Mouse (Mus musculus) gonadal fat pad, adult 2 months (tissue): ENCODE data around the gene Btbd18. TPM values are rescaled to one million over a fixed set of nuclear protein-coding genes. Genes with fewer than 3 reads are reported as not detected.
"Not testable (repeated sequence)": the region's sequence is repeated elsewhere in the genome, so short reads cannot be mapped to it uniquely, and the experiment has no call there.

Experiments used
- DNase-seq: peaks from one replicate; pipeline ENCODE4 v3.0.0-alpha.2; 2012; ENCODE audit warnings: low read depth
- polyA plus RNA-seq: library from polyadenylated mRNA; depleted of rRNA; stranded (reverse); fragments of >200 nt; gene quantifications from 2 replicates; pipeline ENCODE4 v1.2.3, GENCODE M21; 2012

Gene Btbd18
- polyA plus RNA-seq, 1 experiment = not detected

DNA sequence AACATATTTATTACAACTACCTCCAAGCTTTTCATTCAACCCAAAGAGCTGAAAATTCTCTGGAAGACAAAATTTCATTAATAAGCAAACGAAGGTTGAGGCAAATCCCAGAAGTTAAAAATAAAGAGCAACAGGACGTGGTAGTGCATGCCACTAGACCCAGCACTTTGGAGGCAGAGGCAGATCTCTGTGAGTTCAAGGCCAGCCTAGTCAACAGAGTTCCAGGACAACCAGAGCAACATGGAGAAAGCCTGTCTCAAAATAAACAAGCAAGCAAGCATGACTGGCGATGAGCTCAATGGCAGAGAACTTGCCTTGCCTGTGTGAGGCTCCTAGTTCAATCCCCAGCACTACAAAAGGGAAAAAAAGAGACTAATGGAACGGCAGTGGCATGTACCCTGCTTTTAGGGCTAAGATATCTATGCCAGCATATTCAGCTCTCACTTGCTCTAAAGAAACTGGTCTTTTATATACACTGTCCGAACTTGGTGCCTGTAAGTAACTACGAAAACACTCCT lies 11.8 kb upstream of the Btbd18 start:
- DNase-seq = no peak

DNA sequence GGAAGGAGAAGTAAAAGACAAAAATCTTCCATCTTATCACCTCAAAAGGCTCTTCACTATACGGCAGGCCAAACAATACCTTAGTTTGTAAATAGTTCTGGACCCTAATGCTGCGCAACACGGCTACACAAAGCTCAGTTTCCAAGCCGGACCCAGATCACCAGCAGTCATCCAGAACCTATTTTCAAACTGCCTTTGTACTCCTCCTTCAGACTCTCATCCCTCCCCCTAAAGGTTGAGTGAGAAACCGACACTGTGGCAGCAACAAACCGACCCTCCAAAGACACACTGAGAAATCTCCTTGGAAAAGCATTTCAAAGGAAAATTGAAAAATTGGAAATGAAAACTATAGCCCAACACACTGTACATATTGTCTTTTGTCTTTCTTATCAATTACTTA lies 10.5 kb upstream of the Btbd18 start:
- no peak for DNase-seq

DNA sequence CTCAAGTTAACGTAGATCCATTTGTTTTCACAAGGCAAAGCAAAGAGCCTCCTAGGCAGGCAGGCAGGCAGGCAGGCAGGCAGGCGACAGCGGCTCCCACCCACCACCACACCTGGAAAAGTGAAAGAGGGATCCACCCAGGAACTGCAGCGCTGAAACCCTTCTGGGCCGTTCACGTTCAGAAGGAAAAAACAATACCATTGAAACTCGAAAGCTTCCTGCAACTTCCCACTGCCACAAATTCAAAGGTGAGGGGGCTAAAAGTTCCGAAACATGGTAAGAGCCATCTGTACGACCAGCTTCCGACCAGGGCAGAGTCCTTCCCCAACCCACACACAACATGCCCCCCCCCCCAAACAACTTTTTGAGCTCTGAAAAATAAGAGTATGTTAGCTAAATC lies 9.2 kb upstream of the Btbd18 start:
- DNase-seq = no peak

DNA sequence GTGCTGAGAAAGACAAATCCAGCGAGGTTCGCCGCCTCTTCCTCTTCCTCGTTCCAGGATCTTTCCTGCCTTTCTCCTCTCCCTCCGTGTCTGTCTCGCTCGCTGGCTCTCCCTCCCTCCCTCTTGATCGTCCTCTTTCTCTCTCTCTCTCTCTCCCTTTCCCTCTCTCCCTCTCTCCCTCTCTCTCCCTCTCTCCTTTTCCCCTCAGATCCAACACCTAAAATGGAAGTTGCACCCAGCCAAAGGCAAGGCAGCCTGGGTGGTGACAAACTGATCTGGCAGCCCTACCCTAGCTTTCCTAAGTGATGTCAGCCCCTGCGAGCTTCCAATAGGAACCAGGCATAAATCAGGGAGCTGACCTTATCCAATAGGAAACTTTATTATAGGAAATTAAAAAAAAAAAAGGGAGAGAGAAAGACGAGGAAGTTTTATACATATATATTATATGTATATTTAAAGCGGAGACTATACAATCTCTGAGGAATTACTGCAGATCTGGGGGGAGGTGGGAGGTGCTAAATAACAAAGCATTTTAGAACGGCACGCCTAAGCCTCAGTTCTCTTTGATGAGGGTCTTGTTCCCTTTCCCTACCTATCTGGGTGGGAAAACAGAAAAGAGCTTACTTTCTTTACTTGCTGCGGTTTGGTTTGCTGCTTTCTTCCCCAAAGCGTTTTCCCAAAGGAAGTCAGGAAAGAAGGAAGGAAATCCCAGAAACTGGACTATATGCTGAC lies 8.2 kb upstream of the Btbd18 start, which contains the start of gene Ctnnd1:
TSS of gene Ctnnd1 (minus strand) at position 302 of the 732 bp plus-strand sequence.
- DNase-seq = no peak

DNA sequence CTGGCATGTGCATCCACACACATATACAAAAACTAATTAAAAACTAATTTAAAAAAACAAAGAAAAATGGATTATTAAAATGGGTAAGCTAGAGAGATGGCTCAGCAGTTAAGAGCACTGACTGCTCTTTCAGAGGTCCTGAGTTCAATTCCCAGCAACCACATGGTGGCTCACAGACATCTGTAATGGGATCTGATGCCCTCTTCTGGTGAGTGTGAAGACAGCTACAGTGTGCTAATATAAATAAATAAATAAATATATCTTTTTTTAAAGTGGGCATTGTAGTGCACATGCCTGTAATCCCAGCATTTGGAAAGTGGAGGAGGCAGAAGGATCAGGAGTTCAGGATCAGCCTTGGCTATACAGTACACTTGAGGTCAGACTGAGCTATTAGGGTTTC lies 5.5 kb upstream of the Btbd18 start:
- DNase-seq = no peak

DNA sequence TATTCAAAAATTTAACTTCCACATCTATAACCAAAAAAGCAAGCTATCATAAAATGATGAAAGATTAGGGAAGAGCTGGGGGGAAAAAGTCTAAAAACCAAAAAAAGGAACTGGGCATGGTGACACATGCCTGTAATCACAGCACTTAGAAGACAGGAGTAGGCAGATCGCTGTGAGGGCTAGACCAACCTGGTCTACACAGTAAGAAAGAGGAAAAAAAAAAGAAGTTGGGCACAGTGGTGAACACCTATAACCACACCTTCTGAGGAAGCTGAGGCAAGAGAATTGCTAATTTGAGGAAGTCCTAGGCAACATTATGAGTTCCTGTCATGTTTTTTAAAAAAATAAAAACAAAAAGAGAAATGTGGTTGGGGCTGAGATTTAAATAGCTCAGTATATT lies 3.0 kb upstream of the Btbd18 start:
- DNase-seq = no peak

DNA sequence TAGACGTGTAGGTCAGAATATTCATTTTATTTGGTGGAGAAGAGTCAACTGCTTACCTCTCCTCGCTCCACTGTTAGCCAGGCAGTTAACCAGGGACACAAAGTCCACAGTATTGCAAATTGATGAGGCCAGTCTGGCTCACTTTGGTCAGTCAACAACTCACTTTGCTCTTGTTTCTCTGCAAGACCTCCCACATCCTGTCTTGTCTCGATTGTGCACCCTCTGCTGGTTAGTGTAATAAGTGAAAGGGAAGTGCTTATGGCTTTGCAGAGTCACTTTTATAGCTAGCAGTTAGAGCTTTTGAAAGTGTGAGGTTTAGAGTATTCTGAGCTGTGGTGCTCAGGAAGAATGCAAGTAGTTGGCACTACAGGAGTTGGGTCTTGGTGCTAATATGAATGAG lies 1.4 kb downstream of the Btbd18 start:
- DNase-seq = no peak

DNA sequence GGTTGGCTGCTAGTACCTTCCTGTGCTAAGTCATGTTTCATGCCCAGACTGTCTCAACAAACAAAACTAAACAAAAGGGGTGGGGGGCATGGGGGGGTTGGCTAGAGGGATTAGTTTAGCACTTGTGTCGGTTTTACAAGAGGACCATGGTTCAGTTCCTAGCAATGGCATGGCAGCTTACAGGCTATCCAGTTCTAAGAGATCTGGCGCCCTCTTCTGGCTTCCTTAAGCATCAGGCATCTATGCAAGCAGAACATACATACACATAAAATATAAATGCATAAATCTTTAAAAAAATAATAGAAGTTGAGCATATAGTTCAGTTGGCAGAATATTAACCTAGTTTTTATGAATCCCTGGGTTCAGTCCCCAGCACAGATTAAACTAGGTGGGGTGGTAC lies 4.0 kb downstream of the Btbd18 start:
- no peak for DNase-seq

DNA sequence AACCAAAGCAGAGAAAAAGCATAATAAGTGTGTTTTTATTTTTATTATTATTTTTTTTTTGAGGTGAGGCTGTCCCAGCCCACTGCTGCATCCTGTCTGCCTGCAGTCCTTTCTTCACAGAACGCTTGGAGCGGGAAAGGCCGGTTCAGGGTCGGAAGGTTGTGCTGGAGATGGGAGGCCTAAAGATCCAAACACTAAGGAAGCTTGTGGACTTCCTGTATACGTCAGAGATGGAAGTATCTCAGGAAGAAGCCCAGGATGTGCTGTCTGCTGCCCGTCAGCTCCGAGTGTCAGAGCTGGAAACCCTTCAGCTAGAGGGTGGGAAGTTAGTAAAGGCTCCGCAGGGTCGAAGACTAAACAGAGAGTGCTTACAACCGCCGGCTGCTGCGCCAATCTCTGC lies 7.2 kb downstream of the Btbd18 start:
- no peak for DNase-seq

DNA sequence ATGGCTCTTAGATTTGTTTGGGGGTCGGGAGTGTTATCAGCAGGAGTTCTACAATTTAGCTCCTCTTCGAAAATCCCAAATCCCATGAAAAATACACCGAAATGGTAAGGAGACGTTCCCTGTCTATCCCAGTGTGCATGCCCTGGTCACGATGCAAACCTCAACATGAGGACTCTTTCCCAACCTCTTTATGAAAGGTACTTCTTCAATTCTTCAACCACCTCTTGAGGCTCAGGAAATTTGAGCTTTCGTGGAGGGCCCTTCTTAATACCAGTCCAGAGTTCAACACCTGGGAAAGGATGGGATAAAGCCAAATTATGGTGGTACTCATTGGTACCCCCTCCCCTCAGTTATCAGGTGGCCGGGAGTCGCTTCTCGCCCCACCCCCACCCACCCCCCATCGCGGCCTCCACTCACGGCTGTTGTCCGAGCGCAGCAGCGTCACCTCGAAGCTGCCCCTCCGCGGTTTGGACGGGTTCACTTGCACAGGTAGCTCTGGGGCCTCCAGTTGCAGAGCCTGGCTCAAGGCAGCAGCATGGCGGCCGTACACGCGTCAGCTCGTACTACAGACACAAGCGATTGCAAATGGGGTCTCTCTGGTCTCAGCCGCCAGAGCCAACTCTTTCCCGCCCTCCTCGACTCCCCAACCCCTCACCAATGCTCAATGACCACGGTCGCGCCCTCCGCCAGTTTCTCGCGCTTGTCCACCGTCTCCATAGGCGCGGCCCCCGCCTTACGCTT lies 11.1 kb downstream of the Btbd18 start:
- no peak for DNase-seq

DNA sequence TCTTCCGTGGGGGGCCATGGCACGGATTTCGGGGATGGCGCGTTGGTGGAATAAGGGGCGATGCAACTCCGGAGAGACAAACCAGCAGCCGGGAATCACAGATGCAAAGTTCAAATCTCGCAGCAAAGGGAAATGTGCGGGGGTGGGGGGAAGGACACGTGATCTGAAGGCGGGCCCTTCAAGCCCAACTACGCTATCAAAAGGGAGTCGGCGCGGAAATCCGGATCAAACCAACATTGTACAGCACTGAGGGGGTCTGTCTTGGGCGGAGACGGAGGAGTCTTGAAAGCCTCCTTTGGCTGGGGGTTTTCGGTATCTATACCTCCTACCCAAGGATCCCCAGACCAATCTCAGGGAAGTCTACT lies 11.7 kb downstream of the Btbd18 start, which contains the start of gene Selenoh:
TSS of gene Selenoh (minus strand) at position 202 of the 365 bp plus-strand sequence.
- DNase-seq = no peak

DNA sequence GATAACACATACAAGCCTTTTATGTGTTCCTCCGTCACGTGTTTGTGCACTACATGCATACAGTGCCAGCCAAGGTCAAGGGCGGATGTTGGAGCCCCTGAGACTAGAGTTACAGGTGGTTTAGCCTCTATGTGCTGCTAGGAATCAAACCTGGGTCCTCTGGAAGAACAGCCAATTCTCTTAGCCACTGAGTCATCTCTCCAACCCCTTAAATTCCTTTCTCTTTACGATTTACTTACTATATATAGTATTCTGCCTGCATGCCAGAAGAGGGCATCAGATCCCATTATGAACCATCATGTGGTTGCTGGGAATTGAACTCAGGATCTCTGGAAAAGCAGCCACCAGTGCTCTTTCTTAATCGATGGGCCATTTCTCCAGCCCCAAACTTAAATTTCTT lies 12.7 kb downstream of the Btbd18 start:
- not testable (repeated sequence) for DNase-seq

DNA sequence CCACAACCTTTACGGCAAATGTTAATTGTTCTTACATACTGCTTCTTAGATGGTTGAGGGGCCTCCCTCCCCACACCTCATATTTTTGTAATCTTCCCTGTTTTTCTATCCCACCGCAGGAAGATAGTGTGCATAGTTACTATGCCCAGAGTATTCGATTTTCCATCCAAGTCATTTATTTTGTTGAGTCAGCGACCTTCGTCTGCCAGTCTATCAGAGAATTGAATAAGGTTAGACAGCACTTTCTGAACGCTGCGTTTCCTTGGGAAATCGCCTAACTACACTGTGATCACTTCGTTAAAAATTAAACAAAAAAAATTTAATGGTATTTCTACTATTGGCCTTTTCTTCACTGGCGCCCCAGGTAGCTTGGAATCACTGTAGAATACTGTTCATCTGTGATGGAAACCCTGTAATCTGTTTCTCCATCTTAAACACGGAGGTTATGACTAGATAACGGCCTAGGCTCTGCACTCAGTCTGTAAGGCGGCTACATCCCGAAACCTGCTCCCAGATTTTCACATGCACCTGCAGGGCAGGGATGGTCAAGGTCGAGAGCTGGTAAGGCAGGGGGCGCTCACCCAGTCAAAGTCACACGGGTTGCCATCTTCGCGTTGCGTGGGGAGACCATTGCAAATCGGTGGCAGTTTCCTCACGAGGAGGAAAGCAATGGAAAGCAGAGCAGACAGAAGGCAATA lies 18.5 kb downstream of the Btbd18 start:
- no peak for DNase-seq

DNA sequence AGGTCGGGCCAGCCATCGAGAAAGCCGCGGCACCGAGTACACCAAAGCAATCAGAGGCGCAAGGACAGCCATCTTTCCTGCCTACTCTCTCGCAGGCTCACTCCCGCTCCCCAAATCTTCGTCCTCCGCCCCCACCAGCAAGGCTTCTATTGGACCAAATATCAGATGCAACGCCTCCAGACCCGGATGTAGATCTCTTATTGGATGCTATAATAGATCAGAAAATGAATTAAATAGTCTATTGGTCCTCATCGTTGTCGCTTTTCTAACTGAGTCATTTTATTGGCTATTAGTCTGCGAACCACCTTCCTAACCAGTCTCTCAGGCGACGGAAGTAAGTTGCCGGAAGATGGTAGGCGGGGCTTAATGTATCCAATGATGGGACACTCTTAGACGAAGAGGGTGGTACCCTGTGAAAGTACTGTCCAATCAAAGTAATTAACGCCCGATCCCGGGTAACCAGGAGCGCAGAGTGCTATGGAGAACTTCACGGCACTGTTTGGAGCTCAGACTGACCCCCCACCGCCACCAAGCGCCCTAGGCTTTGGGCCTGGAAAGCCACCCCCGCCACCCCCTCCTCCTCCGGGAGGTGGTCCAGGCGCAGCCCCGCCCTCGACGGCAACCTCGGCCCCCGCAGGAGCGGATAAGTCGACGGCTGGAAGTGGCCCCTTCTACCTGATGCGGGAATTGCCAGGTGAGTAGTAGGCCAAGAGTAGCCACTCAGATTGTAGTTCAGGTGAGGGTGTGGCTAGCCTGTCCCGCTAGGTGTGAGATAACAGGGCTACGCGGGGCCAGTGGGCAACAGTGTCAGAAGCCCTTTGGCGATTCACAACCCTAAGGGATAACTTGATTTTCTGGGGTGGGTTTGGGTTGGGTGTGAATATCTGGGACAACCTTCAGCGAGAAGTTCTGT lies 19.3 kb downstream of the Btbd18 start, which contains the start of the genes Gm28635 and Med19:
TSS of gene Gm28635 (minus strand) at position 74 of the 913 bp plus-strand sequence.
TSS of gene Med19 (plus strand) at position 435 of the 913 bp plus-strand sequence.
- DNase-seq = peak; percentile 99

DNA sequence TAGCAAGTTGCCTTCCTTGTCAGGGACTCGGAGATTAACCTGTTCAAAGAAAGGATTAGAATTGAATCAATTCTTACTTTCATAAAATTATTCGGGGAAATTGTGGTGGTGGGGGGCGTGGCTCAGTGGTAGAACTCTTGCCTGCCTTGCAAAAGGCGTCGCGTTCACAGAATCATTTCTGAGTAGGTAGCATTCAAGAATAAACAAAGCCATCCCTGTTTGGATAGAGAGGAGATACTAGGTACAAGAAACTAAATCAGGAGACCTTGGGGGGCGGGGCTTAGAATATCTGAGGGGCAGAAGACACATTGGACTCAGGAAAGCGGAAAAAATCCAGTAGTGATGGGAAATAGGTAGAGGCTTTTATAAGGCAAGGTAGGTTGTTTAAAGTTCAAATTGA lies 20.1 kb downstream of the Btbd18 start, which contains the start of gene Tmx2:
TSS of gene Tmx2 (minus strand) at position 125 of the 400 bp plus-strand sequence.
- DNase-seq = no peak

DNA sequence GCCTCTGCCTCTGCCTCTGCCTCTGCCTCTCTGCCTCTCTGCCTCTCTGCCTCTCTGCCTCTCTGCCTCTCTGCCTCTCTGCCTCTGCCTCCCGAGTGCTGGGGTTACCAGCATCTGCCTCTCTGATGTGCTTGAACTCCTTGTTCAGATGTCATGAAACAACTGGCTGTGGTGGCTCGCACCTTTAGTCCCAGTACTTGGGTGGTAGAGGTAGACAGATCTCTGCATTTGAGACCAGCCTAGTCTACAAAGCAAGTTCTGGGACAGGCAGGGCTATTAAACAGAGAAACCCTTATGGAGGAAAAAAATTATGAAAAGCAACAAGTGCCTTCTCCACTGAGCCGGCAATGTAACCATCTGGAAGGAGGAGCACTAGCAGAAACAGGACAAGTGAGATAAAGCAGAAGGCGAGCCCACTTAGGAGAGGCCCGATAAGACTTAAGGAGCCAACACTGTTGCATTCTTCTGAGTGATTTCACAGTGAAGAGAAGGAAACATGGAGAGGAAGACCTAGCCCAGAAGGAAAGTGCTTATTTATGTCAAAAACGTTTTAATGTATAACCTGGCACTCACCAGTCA lies 23.8 kb downstream of the Btbd18 start:
- no peak for DNase-seq

DNA sequence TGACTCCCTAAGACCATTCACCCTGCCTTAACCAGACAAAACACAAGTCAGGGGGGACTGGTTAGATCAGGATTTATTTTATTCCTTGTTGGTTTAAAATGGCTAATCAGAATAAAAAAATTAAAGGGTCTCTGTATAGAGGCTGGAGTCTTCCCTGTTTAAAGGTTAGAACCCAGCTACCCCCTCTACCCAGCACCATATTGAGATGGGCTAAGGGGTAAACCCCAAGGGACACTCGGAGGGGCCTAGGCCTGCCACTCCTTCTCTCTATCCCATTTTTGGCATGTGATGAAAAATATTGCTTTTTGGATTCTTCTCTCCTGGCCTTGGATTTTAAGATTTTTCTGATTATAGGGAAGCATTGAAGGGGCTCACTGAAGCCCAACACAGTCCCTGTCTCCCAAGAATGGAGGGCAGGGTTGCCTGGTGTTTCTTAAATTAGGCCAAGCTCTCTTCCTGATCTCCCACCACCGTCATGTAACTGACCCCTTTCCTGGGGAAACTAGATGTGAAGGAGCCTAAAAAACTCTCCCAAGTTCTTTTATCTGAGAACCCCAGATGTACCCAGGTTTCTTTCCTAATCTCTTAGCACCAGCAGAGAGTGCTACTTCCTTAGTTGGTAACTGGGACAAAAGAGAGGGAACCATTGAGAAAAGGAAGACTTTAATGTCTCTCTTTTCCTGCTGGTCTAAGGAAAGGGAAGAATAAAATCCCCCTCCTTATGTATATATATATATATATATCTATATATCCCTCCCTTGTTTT lies 29.4 kb downstream of the Btbd18 start:
- no peak for DNase-seq

DNA sequence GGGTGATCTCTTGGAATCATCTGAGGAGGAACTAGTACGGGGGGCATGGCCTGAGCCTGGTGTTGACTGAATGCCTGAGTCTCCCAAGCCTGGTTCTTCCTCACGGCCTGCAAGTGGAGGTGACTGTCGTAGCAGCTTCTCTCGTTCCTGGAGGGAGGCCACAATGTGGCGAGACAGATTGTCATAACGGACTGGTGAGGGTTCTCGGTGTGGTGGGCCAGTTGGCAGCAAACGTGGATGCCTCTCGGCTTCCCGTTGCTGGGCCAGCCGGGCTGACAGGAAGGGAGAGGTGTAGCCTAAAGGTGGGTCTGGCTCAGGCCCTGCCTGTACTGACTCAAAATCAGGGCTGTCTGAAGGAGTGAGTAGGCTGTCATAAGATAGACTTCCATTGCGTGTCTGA lies 31.2 kb downstream of the Btbd18 start:
- DNase-seq = no peak

DNA sequence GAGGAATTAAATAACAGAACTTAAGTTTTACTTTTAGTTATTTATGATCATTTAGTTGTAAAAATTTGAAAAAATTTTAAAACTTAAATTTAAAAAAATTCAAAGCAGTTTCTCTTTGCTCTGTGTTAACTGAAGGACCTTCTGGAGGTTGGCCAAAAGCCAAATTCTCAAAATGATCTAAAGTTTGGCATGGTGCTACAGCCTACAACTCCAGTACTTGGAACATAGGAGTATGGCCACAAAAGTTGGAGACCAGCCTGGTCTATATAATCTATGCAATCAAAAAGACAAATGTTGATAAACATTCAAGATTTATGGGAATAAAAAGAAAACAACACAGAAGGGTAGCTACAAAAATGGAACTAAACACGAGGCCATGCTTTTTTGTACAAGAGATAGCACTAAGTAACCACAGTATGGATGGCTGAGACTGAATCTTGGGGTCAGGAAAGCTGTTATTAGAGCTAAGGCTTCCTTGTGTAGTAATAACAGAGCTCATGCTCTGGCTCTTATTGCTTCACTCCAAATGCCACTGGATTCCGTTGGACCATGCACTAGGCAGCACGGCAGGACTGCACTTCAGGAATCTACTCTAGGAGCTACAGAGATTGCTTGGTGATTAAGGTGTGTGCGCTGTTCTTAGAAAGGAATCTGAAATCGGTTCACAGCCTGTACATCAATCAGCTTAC lies 36.3 kb downstream of the Btbd18 start:
- DNase-seq = no peak
